Mouse (Mus musculus) C2C12 (cell line): Measurements from ENCODE around the gene Fbrs.

Source experiments
- CEBPB ChIP-seq: IDR thresholded peaks from one replicate; pipeline ENCODE4 v1.6.1; 2011; ENCODE audit warnings: low read depth, mild to moderate bottlenecking, control low read depth, moderate library complexity
- CTCF ChIP-seq: IDR thresholded peaks from one replicate; pipeline ENCODE4 v1.5.1; 2011; ENCODE audit not compliant: control insufficient read depth, insufficient read depth, insufficient read length
- MAX ChIP-seq: IDR thresholded peaks from one replicate; pipeline ENCODE4 v1.6.1; 2011; ENCODE audit warnings: mild to moderate bottlenecking, control low read depth
- MYOD1 ChIP-seq: IDR thresholded peaks from one replicate; pipeline ENCODE4 v1.6.1; 2011; ENCODE audit warnings: low read depth; ENCODE audit not compliant: control insufficient read depth, insufficient read length
- MYOG ChIP-seq: IDR thresholded peaks from one replicate; pipeline ENCODE4 v1.6.1; 2011; ENCODE audit not compliant: control insufficient read depth, insufficient read length; ENCODE audit errors: extremely low read depth
- USF1 ChIP-seq: IDR thresholded peaks from one replicate; pipeline ENCODE4 v1.6.1; 2011; ENCODE audit warnings: low read depth, mild to moderate bottlenecking, control low read depth, moderate library complexity

- TF ChIP-seq CTCF (no peak), MYOD1 (no peak), USF1 (no peak), MAX (no peak), CEBPB (no peak), MYOG (no peak)
These were observed 43.8 kb upstream of the Fbrs start for GRCm38 (mm10) chr7:127435206-127435605.
